Mouse (Mus musculus): ENCODE data around the gene Ap4m1.
"Not testable (repeated sequence)": the region's sequence is repeated elsewhere in the genome, so short reads cannot be mapped to it uniquely, and the experiment has no call there.

Gene Ap4m1

GRCm38 (mm10) chr5:138194755-138195345 is 23.0 kb downstream of the Ap4m1 start:
- intact Hi-C loops (cut with DNase I) = no loop called here

- intact Hi-C loops (cut with DNase I) = no loop called here
Observed at GRCm38 (mm10) chr5:138195463-138195862, 23.7 kb downstream of the Ap4m1 start.

GRCm38 (mm10) chr5:138199576-138199975 is 27.8 kb downstream of the Ap4m1 start:
- intact Hi-C loops (cut with DNase I) = no loop called here

GRCm38 (mm10) chr5:138202086-138202485 is 30.3 kb downstream of the Ap4m1 start:
- intact Hi-C loops (cut with DNase I) = no loop called here

GRCm38 (mm10) chr5:138207253-138207652 is 35.5 kb downstream of the Ap4m1 start:
- intact Hi-C loops (cut with DNase I) = loop anchor here (1.0 kb wide), 1 partner anchor 24 kb away; no protein-coding TSS in a partner anchor

- intact Hi-C loops (cut with DNase I) = loop anchor here (1.0 kb wide), 1 partner anchor 23 kb away; no protein-coding TSS in a partner anchor
Observed at GRCm38 (mm10) chr5:138207873-138208272, 36.1 kb downstream of the Ap4m1 start.

GRCm38 (mm10) chr5:138216632-138217031 is 44.8 kb downstream of the Ap4m1 start:
- intact Hi-C loops (cut with DNase I) = not testable (repeated sequence)

- intact Hi-C loops (cut with DNase I) = loop anchor here (5.0 kb wide), 2 partner anchors 37 to 252 kb away; partner anchors contain the start of gene Lamtor4
Observed at GRCm38 (mm10) chr5:138219864-138220263, 48.1 kb downstream of the Ap4m1 start.

- intact Hi-C loops (cut with DNase I) = loop anchor here (5.0 kb wide), 2 partner anchors 35 to 250 kb away; partner anchors contain the start of gene Lamtor4
Observed at GRCm38 (mm10) chr5:138222111-138222510, 50.3 kb downstream of the Ap4m1 start.

GRCm38 (mm10) chr5:138223287-138223686 is 51.5 kb downstream of the Ap4m1 start:
- intact Hi-C loops (cut with DNase I) = loop anchor here (5.0 kb wide), 2 partner anchors 34 to 249 kb away; partner anchors contain the start of gene Lamtor4

GRCm38 (mm10) chr5:138225700-138226099 is 53.9 kb downstream of the Ap4m1 start, which contains the start of gene Nxpe5:
TSS of gene Nxpe5 (plus strand) at chr5:138225898.
- intact Hi-C loops (cut with DNase I) = no loop called here

GRCm38 (mm10) chr5:138226491-138226890 is 54.7 kb downstream of the Ap4m1 start:
- intact Hi-C loops (cut with DNase I) = no loop called here

GRCm38 (mm10) chr5:138227367-138227766 is 55.6 kb downstream of the Ap4m1 start:
- intact Hi-C loops (cut with DNase I) = no loop called here

GRCm38 (mm10) chr5:138228026-138228425 is 56.2 kb downstream of the Ap4m1 start:
- intact Hi-C loops (cut with DNase I) = no loop called here

GRCm38 (mm10) chr5:138229511-138229910 is 57.7 kb downstream of the Ap4m1 start:
- intact Hi-C loops (cut with DNase I) = no loop called here

Small RNA genes lying within 50 kb of the gene (microRNA-seq; reads per million reads assigned to microRNA genes)
- 456 to 755 reads per million in 2 experiments for gene Mir106b
- gene Mir25 = 161 to 186 reads per million in 2 experiments
- gene Mir93 = 924 to 1,744 reads per million in 2 experiments

Measured in adrenal gland (tissue).